Mouse (Mus musculus): ENCODE data around the gene Gucy2g.

- no peak for TF ChIP-seq ZNF384 (IDR thresholded peaks at IDR 0.05; ENCODE audit: low read depth, low read length)
- TF ChIP-seq ZC3H11A (IDR thresholded peaks at IDR 0.05; ENCODE audit: borderline replicate concordance, low read depth, low read length): no peak
- no peak for TF ChIP-seq MAFK (IDR thresholded peaks at IDR 0.05; ENCODE audit: insufficient read depth, low read depth, low read length)
- TF ChIP-seq HCFC1 (IDR thresholded peaks at IDR 0.05; ENCODE audit: borderline replicate concordance, insufficient read depth, low read length): no peak
- TF ChIP-seq CHD2 (IDR thresholded peaks at IDR 0.05; ENCODE audit: low read depth, low read length): no peak
Measured at GRCm38 (mm10) chr19:55219359-55219758, 21.7 kb downstream of the Gucy2g start.
